Mouse (Mus musculus) CH12.LX (cell line): Measurements from ENCODE around the gene Adat1. TPM values are rescaled to one million over a fixed set of nuclear protein-coding genes. Genes with fewer than 3 reads are reported as not detected.

Experiments
- DNase-seq: peaks from one replicate; pipeline ENCODE4 v3.0.0-alpha.2; 2013; ENCODE audit errors: extremely low read depth
- H3K27ac ChIP-seq: 2 replicates; pipeline ENCODE4 v1.5.1; 2012; ENCODE audit warnings: low read depth, mild to moderate bottlenecking, control low read depth, moderate library complexity; ENCODE audit not compliant: insufficient read depth
- H3K27me3 ChIP-seq: replicated peaks from 2 replicates; pipeline ENCODE3; 2012; ENCODE audit warnings: inconsistent platforms
- H3K36me3 ChIP-seq, 2 experiments: replicated peaks in 1 of 2; 2 replicates each; pipeline versions ENCODE3 to v1.6.1; 2012; ENCODE audit warnings: inconsistent platforms in 1 of 2, low read length in 1 of 2, mild to moderate bottlenecking in 1 of 2, mixed read lengths in 1 of 2, moderate library complexity in 1 of 2; ENCODE audit not compliant: control insufficient read depth in 1 of 2, insufficient read depth in 1 of 2
- H3K4me1 ChIP-seq, 2 experiments: 2 replicates each; pipeline ENCODE4 v1.6.1; 2012; ENCODE audit warnings: inconsistent platforms in 1 of 2, moderate library complexity in 1 of 2; ENCODE audit not compliant: insufficient read depth in 2 of 2, control insufficient read depth in 1 of 2
- H3K4me2 ChIP-seq: 2 replicates; pipeline ENCODE4 v1.6.1; 2012; ENCODE audit warnings: low read depth, mild to moderate bottlenecking, control low read depth; ENCODE audit not compliant: poor library complexity, insufficient read depth, severe bottlenecking
- H3K4me3 ChIP-seq, 3 experiments: fragments of 150-350 bp in 1 of 3; sonication (generic) in 1 of 3; replicated peaks in 1 of 3; 2 replicates each; pipeline versions ENCODE3 to v1.5.1; 2011 to 2012; ENCODE audit warnings: low read depth in 2 of 3, low read length in 2 of 3, mild to moderate bottlenecking in 2 of 3, moderate library complexity in 2 of 3, control low read depth in 1 of 3, improper control_type of control experiment in 1 of 3, inconsistent platforms in 1 of 3, mixed read lengths in 1 of 3; ENCODE audit not compliant: poor library complexity in 1 of 3
- H3K79me2 ChIP-seq: replicated peaks from 2 replicates; pipeline ENCODE4 v1.6.1; 2012; ENCODE audit warnings: mild to moderate bottlenecking, moderate library complexity; ENCODE audit not compliant: control insufficient read depth, poor library complexity, insufficient read depth, severe bottlenecking; ENCODE audit errors: extremely low read depth
- H3K9ac ChIP-seq: 2 replicates; pipeline ENCODE4 v1.6.1; 2012; ENCODE audit warnings: low read depth, mild to moderate bottlenecking, control low read depth, moderate library complexity; ENCODE audit not compliant: insufficient read depth
- H3K9me3 ChIP-seq: replicated peaks from 2 replicates; pipeline ENCODE3; 2012; ENCODE audit warnings: low read length, inconsistent platforms, mixed read lengths
- BHLHE40 ChIP-seq: IDR thresholded peaks from 2 replicates; pipeline ENCODE4 v1.6.1; 2011; ENCODE audit warnings: mild to moderate bottlenecking, low read depth, low read length, improper control_type of control experiment
- CTCF ChIP-seq, 2 experiments: IDR thresholded peaks in 1 of 2; conservative IDR thresholded peaks in 1 of 2; 2 replicates each; pipeline ENCODE4 v1.5.1; 2011 to 2012; ENCODE audit warnings: low read depth in 2 of 2, low read length in 2 of 2, improper control_type of control experiment in 1 of 2, inconsistent platforms in 1 of 2, mild to moderate bottlenecking in 1 of 2, moderate library complexity in 1 of 2
- EP300 ChIP-seq: IDR thresholded peaks from 2 replicates; pipeline ENCODE4 v1.6.1; 2011; ENCODE audit warnings: low read length, improper control_type of control experiment
- GABPA ChIP-seq: IDR thresholded peaks from 2 replicates; pipeline ENCODE4 v1.6.1; 2012; ENCODE audit warnings: low read depth, low read length, improper control_type of control experiment, inconsistent platforms; ENCODE audit not compliant: insufficient replicate concordance
- JUND ChIP-seq: conservative IDR thresholded peaks from 2 replicates; pipeline ENCODE4 v1.6.1; 2011; ENCODE audit warnings: low read depth, low read length, improper control_type of control experiment
- KAT2A ChIP-seq: IDR thresholded peaks from 2 replicates; pipeline ENCODE4 v1.6.1; 2012; ENCODE audit warnings: low read length, improper control_type of control experiment, inconsistent platforms; ENCODE audit not compliant: insufficient replicate concordance
- MAZ ChIP-seq: IDR thresholded peaks from 2 replicates; pipeline ENCODE4 v1.6.1; 2012; ENCODE audit warnings: low read depth, mild to moderate bottlenecking, inconsistent platforms, low read length, improper control_type of control experiment, moderate library complexity
- MEF2A ChIP-seq: IDR thresholded peaks from 2 replicates; pipeline ENCODE4 v1.6.1; 2014; ENCODE audit warnings: low read depth, mild to moderate bottlenecking, inconsistent platforms, low read length, improper control_type of control experiment, borderline replicate concordance
- NELFE ChIP-seq: IDR thresholded peaks from 2 replicates; pipeline ENCODE4 v1.6.1; 2011; ENCODE audit warnings: low read depth, low read length, improper control_type of control experiment
- PAX5 ChIP-seq: IDR thresholded peaks from 2 replicates; pipeline ENCODE4 v1.6.1; 2012; ENCODE audit warnings: low read length, inconsistent platforms, mixed read lengths
- POLR2A ChIP-seq: IDR thresholded peaks from 2 replicates; pipeline ENCODE4 v1.6.1; 2011; ENCODE audit warnings: low read depth, mild to moderate bottlenecking, improper control_type of control experiment, low read length
- POLR2AphosphoS2 ChIP-seq: IDR thresholded peaks from 2 replicates; pipeline ENCODE4 v1.6.1; 2011; ENCODE audit warnings: low read depth, low read length, improper control_type of control experiment
- RAD21 ChIP-seq: IDR thresholded peaks from 2 replicates; pipeline ENCODE4 v1.6.1; 2011; ENCODE audit warnings: low read depth, mild to moderate bottlenecking, low read length, improper control_type of control experiment, moderate library complexity
- RCOR1 ChIP-seq: conservative IDR thresholded peaks from 2 replicates; pipeline ENCODE4 v1.6.1; 2012; ENCODE audit warnings: low read depth, mild to moderate bottlenecking, inconsistent platforms, low read length, improper control_type of control experiment
- SIN3A ChIP-seq: IDR thresholded peaks from 2 replicates; pipeline ENCODE4 v1.6.1; 2012; ENCODE audit warnings: low read length, improper control_type of control experiment, inconsistent platforms
- SMC3 ChIP-seq: IDR thresholded peaks from 2 replicates; pipeline ENCODE4 v1.6.1; 2011; ENCODE audit warnings: low read depth, low read length, improper control_type of control experiment
- TBP ChIP-seq: conservative IDR thresholded peaks from 2 replicates; pipeline ENCODE4 v1.6.1; 2011; ENCODE audit warnings: low read depth, low read length, improper control_type of control experiment
- TCF12 ChIP-seq: IDR thresholded peaks from 2 replicates; pipeline ENCODE4 v1.6.1; 2014; ENCODE audit warnings: low read depth, mild to moderate bottlenecking, inconsistent platforms, low read length, improper control_type of control experiment
- UBTF ChIP-seq: IDR thresholded peaks from 2 replicates; pipeline ENCODE4 v1.6.1; 2012; ENCODE audit warnings: low read depth, mild to moderate bottlenecking, inconsistent platforms, low read length, improper control_type of control experiment, moderate library complexity
- USF1 ChIP-seq: IDR thresholded peaks from 2 replicates; pipeline ENCODE4 v1.6.1; 2014; ENCODE audit warnings: low read depth, mild to moderate bottlenecking, inconsistent platforms, low read length, improper control_type of control experiment
- ZC3H11A ChIP-seq: IDR thresholded peaks from 2 replicates; pipeline ENCODE4 v1.6.1; 2012; ENCODE audit warnings: low read depth, mild to moderate bottlenecking, inconsistent platforms, low read length, improper control_type of control experiment
- dilution Hi-C: fragments of 300-500 bp; cut with MboI; formaldehyde crosslinking; loops from 2 replicates; pipeline ENCODE4 v1.14.3; 2020; ENCODE audit warnings: low sequenced_read_pairs; ENCODE audit not compliant: extremely low pct_unique_long_range_greater_than_20kb, extremely low pct_ligation_motif_present
- in situ Hi-C: fragments of 300-500 bp; cut with MboI; formaldehyde crosslinking; loops from 3 replicates; pipeline ENCODE4 v1.14.3; 2019; ENCODE audit warnings: low sequenced_read_pairs, low pct_ligation_motif_present, low pct_unique_long_range_greater_than_20kb, mixed read lengths
- polyA plus RNA-seq: library from polyadenylated mRNA; unstranded; fragments of >175 nt; gene quantifications from 2 replicates; pipeline ENCODE4 v1.2.1, GENCODE M21; 2012; ENCODE audit warnings: low read depth; ENCODE audit not compliant: insufficient read length
- total RNA-seq, 2 experiments: library from RNA; depleted of rRNA; stranded (reverse); fragments of 300-350 nt in 1 of 2; fragments of >200 nt in 1 of 2; gene quantifications; 2 replicates each; pipeline ENCODE4 v1.2.3; 2012 to 2014

Adat1 gene
- total and polyA plus RNA-seq, 3 experiments = 5.4 to 8.7 (median 8.1) TPM

DNA sequence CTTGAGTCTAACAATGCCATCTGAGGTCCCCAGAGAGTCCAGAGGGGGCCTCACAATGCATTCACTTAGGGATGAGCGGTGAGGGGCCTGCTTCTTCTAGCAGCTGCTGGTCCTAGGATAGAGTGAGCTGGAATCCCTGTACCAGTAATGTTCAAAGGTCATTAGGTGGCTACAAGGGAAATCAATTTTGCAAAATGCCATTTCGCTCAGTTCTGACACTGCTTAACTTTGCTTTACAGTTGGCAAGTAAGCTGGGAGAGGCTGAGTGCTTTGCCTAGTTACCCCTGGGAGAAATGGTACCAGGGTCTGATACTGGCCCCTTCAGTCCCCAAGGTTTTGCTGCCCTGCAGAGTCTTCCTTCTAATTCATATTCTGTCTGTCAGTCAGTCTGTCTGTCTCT lies 16.4 kb downstream of the Adat1 start:
- Histone ChIP-seq H3K4me2 (no peak overlapping the region), H3K9me3 (peaks cover 26% of the 10 kb centered on the region), H3K27me3 (no peaks in the 10 kb centered on the region), H3K36me3 (peaks cover 51 to 85% of the 10 kb centered on the region in 2 experiments), H3K27ac (no peak overlapping the region), H3K9ac (no peak overlapping the region), H3K4me3 (no peak overlapping the region), H3K79me2 (no peaks in the 10 kb centered on the region), H3K4me1 (peaks cover 0 to 6% of the 10 kb centered on the region in 2 experiments; a peak in 2 of 4 replicates)
- no peak for DNase-seq
- dilution Hi-C loops = no loop called here
- TF ChIP-seq MEF2A = no peak
- TF ChIP-seq RAD21 = no peak
- no peak for TF ChIP-seq TBP
- no peak for TF ChIP-seq CTCF (conservative IDR thresholded peaks at IDR 0.05 in 1 of 2, IDR thresholded peaks at IDR 0.05 in 1 of 2; ENCODE audit: low read depth in 2 of 2, low read length in 2 of 2)
- no peak for TF ChIP-seq GABPA
- in situ Hi-C loops = no loop called here

DNA sequence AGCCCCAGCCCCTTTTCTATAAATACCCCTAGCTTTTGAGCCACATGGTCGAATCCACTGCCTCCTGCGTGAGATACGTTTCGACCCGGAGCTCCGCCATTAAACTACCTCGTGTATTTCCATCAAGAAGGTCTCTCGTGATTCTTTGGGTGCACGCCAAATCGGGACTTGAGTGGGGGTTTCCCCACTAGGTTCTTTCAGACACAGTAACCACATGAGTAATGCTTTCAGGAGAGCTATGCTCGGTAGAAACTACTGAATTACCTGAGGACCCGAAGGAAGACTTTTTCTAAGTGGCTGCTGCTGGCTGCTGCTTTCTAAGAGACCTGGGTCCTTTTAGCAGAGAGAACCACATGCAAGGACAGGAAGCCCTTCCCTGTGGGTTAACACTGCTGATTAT lies 18.0 kb downstream of the Adat1 start:
- peaks cover 50 to 77% of the 10 kb centered on the region in 2 experiments for H3K36me3 ChIP-seq
- in situ Hi-C loops (no loop called here), dilution Hi-C loops (no loop called here)
- H3K9ac ChIP-seq = no peak overlapping the region
- peaks cover 26% of the 10 kb centered on the region for H3K9me3 ChIP-seq
- no peak overlapping the region for H3K27ac ChIP-seq
- no peak overlapping the region for H3K4me2 ChIP-seq
- H3K4me1 ChIP-seq = peaks cover 0 to 6% of the 10 kb centered on the region in 2 experiments; a peak in 2 of 4 replicates
- no peaks in the 10 kb centered on the region for H3K79me2 ChIP-seq
- H3K27me3 ChIP-seq = no peaks in the 10 kb centered on the region
- TF ChIP-seq PAX5 (no peak), TCF12 (no peak), JUND (no peak), KAT2A (no peak), USF1 (no peak), MAZ (no peak), MEF2A (no peak), POLR2AphosphoS2 (no peak), SMC3 (no peak)
- DNase-seq = no peak
- H3K4me3 ChIP-seq = no peak overlapping the region

- no peak overlapping the region for H3K4me3 ChIP-seq
- H3K27me3 ChIP-seq = no peaks in the 10 kb centered on the region
- in situ Hi-C loops (no loop called here), dilution Hi-C loops (no loop called here)
- no peak overlapping the region for H3K9ac ChIP-seq
- peaks cover 6% of the 10 kb centered on the region for H3K9me3 ChIP-seq
- TF ChIP-seq EP300 (no peak), PAX5 (no peak), BHLHE40 (no peak), NELFE (no peak), ZC3H11A (no peak), MEF2A (no peak), MAZ (no peak), SIN3A (no peak), SMC3 (no peak), UBTF (no peak), POLR2A (no peak), RCOR1 (no peak)
- TF ChIP-seq, all 38 proteins: peak for 0
- DNase-seq = no peak
- Histone ChIP-seq H3K36me3 (peaks cover 28 to 65% of the 10 kb centered on the region in 2 experiments), H3K27ac (no peak overlapping the region), H3K4me1 (peaks cover 3 to 14% of the 10 kb centered on the region in 2 experiments; a peak in 2 of 4 replicates), H3K79me2 (no peaks in the 10 kb centered on the region), H3K4me2 (no peak overlapping the region)
Observed at GRCm38 (mm10) chr8:111968991-111969390, 23.1 kb downstream of the Adat1 start.
